Mouse (Mus musculus) T-helper 1 cell (primary cell): ENCODE data around the gene Nfic.

Experiments used
- in situ Hi-C: fragments of 300-600 bp; cut with MboI, MseI; formaldehyde crosslinking; loops from one replicate; pipeline ENCODE4 v1.15.1; 2025; ENCODE audit warnings: high pct_unique_total_duplicates

The Nfic gene

DNA sequence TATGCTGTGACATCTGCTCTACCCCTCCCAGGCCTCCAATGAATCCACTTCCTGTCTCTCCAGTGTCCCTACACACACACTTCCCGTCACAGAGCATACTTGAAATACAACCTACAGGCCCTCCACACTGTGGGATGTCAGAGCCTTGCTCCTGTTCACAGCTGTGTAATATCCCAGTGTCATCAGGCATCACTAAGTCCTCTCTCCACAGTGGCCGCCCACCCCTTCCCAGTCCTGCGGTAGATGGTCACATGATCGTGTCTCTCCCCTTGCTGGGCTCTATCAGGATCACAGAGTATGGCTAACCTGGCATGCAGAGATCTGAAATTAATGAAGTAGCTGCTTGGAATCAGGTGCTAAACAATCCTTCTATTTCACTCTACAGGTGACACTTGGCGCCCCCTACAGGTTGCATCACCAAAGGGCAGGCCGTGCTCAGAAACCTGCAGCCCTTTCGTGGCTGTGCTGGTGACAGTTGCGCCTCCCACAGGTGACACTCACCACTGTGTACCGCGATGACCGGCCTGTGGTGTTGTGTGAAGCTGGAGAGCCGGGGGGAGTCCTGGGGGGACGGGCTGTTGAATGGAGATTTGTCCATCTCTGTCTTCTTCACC, 49.7 kb downstream of the Nfic start:
- in situ Hi-C loops: no loop called here

DNA sequence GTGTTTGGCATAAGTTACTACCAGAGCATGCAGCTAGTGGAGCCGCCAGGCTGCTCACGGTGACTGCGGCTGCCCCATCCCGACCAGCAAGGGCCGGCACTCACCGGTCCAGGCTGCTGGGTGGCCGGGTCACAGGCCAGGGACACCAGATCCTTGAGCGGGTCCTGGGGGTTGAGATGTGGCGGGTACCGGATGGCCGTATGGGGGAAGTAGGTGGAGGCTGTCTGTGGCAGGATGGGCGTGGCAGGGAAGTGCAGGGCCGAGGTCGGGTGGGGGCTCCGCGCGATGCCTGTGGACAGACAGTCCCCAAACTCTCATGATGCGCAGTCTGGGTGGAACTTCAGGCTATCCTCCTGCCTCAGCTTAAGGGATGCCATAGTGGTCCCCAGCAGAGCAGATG, 50.7 kb downstream of the Nfic start:
- in situ Hi-C loops: no loop called here

DNA sequence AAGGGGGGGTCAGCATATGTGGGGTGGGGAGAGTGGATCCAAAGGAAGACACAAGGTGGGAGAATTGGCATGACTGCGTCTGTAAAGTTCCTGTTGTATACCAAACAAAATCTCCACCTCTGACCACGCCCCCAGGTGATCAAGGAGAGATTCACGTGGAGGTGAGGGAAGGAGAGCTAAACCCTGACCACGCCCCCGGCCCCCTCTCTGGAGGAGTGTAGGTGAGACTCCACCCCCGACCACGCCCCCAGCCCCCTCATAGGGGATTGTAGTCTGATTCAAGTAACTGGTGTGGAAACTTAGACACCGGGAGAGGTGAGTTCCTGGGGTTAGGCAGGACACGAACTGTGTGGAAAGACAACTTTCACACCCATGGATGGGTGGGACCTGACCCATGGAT, 51.4 kb downstream of the Nfic start:
- in situ Hi-C loops: no loop called here

DNA sequence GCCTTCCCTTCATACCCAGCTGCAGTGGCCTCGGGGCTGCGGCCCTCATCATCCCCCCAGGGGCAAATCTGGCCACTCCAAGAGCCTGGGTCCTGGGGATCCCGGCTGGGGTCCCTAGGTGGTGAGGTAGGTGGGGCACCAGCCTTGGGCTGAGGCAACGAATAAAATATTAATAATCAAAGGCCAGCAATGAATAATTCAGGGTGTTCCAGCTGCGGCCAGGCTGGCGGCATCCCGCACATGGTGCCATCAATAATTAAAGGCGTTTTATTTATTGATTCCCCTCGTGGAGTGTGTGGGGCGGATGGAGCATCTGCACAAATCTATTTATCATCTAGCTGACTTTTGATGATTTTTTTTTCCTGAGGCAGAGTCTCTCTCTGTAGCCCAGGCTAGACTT, 51.9 kb downstream of the Nfic start:
- in situ Hi-C loops: no loop called here

DNA sequence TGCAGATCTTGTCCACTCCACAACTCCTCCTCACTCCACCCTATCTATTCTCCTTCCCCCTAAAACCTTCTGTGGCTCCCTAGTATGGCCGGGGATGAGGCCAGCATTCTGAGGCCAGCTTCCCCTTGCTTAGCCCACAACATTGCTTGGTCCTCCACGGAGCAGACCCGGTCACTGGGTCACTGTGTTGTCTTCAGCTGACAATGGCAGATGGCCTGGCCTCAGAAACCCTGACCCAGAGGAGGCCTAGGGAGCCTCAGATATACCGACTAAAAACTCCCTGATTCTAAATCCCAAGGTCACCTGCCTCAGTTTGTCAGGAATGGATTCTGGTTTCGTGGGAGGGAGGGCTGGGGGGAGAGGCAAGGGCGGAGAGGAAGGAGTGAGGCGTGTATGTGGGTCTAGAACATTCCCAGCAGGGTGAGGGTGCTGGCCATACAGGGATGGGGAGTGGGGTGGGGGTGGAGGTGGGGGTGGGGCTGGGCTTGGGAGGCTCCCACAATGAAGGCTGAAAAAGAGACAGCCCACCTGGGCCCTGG, 53.1 kb downstream of the Nfic start:
- in situ Hi-C loops: no loop called here

DNA sequence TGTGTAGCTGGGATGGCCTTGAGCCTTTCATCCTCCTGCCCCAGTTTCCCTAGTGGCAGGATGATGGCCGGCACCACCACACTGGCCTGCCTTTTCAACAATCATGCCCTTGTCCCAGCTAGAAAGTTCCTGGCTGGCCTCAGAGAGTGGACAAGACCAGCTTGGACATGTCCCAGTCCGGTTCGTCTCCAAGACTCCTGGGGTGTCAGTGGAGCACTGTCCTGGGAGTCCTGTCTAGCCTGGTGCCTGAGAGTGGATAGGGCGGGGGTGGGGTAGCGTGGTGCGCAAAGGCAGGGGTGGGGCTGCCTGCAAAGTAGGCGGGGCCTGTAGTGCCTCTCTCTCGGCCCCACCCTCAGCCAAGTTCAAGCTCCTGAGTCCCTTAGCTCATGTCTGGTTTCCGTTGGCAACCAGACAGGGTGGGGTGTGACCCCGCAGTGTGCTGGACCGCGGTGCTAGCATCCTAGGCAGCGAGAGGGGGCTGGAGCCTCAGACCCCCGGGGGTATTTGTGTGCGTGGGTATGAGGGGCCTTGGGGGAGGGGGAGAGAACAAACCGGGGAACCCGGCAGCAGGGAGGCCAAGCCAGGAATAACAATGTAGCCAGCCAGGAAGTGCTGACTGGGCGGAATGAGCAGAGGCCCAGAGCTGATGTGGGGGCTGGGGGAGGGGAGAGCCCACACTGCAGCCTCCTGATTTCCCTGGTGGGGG, 53.8 kb downstream of the Nfic start:
- in situ Hi-C loops: no loop called here

DNA sequence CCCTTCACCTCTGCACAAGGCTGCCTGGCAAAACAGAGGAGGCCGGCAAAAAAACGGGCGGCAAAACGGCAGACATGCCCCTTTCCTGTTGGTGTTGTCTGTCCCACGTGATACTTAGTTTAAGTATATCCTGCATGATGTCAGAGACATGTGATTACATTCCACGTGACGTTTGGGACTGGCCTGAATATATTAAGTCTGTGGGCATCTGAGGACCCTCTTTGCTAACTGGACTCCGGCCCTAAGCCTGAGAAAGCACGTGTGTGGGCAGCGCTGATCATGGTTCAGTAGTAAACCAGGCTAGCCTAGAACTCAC, 54.3 kb downstream of the Nfic start:
- in situ Hi-C loops: no loop called here

DNA sequence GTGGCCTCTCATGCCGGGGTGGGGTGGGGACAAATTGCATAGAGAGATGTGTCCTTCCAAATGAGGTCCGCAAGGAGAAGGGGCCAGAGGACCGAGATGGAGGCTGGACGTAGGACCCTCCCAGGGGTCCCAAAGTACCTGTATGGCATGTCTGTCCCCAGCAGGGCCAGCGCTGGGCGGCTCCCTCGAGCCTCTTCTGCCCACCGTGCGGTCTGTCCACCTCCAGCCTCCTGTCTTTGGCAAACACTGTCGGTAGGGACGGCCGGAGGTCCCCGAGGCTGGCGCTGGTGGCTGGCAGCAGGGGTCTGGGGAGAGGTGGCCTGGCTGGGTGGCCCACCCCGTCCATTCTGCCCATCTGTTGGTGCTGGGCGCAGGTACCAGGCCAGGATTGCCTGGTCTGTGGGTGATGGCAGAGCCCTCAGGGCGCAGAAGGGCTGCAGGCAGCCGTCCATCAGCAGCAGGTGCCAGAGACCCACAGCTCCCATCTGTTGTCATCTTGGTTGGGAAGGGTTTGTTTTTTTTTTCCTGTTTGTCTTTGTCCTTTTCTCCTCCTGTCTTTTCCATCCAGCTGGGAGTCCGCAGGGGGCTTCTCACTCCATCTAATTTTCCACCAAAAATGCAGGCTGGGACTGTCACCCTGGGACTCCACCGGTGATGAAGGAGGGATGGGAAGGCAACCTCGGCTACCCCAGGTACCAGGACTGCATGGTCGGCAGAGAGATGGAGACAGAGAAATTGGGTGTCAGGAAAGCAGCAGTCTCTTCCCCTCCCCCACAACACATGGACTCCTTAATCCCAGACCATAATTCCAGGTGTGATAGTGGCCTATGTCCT, 54.8 kb downstream of the Nfic start:
- in situ Hi-C loops: no loop called here

DNA sequence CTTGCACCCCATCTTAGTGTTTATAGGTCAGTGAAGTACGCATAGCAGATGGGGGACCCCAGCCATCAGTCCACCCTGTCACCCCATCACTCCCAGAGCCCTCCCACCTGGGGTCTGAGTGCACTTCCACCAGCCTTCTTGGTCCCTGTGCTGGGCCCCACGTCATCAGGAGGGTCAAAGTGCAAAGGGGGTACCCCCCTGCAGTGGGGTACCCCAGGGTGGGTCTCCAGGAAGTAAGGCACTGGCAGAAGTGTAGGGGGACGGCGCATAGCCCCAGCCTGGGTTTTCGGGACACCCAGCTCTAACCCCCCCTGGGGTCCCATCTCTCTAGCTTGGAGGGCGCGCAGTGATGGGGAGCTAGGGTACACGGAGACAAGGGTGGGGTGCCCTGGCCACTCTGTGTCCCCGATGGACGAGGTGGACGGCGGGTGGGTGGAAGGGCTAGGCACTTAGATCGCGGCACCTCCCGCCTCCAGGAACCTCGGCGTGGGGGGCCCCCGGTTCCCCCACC, 55.6 kb downstream of the Nfic start:
- in situ Hi-C loops: loop anchor here (10.0 kb wide), 1 partner anchor 55 kb away; the partner anchor contains the start of gene Nfic

DNA sequence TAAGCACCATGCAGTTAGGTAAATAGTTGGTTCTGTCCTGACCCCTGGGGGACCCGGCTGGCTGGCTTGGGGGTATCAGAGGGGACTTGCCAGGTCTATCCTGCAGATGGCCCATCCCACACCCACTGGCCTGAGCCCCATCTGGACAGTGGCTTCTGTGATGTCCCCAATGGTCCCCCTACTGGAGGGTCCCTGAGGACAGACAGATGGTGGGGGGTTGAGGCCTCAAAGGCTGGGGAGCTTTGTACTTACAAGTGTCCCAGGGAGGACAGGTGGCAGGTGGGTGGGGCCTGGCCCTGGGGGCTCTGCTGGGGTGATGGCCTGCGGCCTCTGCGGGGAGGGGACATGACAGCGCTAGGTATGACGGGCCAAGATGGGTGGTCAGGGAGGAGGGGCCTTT, 56.1 kb downstream of the Nfic start:
- in situ Hi-C loops: loop anchor here (10.0 kb wide), 1 partner anchor 56 kb away; the partner anchor contains the start of gene Nfic

DNA sequence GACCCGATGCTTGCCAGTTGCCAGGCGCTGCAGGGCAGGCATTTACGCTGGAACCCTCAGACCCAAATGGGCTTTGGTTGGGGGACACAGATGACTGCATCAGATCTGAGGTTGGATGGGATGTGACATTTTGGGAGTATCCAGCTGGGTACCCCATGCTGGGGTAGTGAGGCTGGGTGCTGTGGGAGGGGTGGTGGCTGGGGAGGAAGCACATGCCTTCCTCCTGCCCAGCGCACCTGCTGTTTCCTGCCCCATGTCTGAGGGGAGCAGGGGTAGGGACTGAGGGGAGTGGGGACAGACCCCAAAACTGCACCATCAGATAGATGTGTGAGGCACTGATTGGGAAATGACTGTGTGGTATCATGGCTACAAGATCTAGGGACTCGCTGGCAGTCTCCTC, 58.7 kb downstream of the Nfic start:
- in situ Hi-C loops: loop anchor here (10.0 kb wide), 1 partner anchor 58 kb away; the partner anchor contains the start of gene Nfic

DNA sequence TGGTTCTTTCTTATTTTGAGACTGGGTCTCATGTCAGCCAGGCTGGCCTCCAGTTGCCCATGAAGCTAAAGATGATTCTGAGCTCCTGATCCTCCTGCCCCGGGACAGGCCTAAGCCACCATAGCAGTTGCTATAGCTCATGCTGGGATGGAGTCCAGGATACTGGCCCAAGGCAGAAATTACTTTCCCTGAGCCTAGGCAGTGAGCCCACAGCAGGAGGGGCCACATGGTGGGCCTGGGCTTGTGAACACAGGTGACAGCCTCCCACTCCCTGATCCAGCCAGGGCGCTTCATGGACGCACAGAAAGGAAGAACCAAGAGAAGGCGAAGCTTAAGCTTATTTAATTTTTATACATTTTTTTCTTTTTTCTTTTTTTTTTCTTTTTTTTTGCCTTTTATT, 59.6 kb downstream of the Nfic start:
- in situ Hi-C loops: loop anchor here (10.0 kb wide), 1 partner anchor 59 kb away; the partner anchor contains the start of gene Nfic

DNA sequence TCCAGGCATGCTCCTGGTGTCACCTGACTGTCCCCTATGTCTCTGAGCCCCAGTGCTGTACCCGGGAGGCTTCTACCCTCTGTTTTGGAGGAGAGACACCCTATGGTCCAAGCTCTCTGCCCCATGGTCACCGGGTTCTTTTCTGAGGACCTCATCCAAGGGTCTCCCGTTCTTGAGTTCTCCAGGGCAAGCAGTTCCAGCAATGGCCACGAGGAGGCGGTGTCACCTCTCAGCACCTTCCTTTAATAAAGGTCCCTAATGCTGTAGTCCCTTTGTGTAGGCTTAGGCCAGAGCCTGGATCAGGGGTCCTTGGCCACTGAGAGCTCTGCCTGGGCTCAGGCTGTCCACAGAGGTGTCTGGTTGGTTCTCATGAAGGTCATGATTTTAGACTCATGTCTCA, 60.3 kb downstream of the Nfic start:
- in situ Hi-C loops: loop anchor here (10.0 kb wide), 1 partner anchor 60 kb away; the partner anchor contains the start of gene Nfic

DNA sequence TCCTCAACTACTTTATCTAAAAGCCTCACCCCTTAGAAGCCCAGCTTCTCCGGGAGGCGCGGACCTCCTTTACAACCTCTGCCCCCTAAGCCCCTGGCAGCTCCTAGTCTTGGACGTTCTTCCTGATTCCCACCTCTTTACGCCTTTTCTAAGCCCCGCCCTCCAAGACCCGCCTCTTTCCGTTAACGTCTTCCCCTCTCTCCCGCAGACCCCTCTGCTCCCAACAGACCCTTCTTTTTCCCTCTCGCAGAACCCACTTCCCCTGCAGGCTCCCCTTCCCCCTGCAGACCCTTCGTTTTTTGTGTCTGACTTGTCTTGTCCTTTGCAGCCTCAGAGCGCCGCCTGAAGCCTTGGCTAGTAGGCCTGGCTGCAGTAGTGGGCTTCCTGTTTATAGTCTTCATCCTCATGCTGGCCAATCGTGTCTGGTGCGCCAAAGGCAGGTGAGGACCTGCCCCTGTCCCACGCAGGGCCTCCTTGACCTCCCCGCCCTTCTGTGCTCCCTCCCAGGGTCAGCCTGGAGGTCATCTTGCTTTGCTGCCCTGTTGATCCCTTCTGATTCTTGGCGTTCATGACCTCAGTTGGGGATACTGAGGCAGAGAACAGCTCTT, 61.9 kb downstream of the Nfic start:
- in situ Hi-C loops: loop anchor here (5.0 to 10.0 kb wide), 2 partner anchors 61 to 139 kb away; partner anchors contain the start of gene Nfic

DNA sequence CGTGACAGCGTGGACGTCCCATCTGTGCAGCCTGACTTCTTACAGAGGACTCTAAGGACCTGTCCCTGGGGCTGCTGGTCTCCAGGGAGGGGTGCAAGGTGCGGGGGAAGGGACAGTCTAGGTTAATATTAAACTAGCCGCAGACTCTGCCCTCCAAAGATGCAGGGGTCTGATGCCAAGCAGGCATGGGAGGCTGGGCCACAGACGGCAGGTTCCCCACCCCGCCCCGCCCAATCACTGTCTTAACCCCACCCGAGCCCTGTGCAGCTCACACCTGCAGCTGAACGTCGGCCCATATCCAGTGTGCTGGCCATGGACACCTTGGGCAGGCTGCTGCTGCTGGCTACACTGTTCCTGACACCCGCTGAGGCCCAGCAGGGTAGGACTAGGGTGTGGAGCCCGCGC, 62.7 kb downstream of the Nfic start, which contains the start of gene Smim24:
Smim24 (plus strand) TSS at position 271 of the 405 bp plus-strand sequence.
- in situ Hi-C loops: loop anchor here (5.0 to 10.0 kb wide), 2 partner anchors 62 to 140 kb away; partner anchors contain the start of gene Nfic

DNA sequence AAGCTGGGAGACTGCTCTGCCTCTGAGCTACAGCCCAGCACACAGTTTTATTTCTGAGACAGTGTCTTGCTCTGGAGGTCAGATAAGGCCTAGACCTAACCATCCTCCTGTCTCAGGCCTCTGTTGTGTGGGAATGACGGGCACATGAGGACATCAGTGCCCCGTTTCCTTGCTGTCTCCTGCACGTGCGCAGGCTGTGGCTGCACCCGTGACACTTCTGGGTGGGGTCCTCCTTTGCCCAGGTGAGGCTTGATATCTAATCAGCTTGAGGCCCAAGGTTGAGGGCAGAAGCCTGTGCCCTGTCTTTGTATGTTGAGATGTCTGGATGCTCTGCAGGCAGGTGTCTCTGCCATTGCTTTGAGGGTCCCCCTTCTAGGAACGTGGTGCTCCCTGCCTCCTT, 63.2 kb downstream of the Nfic start:
- in situ Hi-C loops: loop anchor here (5.0 to 10.0 kb wide), 2 partner anchors 63 to 140 kb away; partner anchors contain the start of gene Nfic

DNA sequence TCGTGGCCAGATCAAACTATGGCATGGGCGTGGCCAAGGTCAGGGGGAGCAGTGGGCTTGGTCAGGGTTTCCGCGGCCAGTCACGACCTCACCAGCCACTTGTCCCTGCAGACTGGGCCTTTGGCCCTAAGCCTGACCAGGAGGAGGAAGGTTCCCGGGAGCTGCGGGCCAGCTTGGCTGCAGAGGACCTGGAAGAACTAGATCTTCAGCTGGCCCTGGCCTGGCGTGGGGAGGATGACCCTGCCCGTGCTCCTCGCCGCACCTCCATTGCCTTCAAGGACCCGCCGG, 64.8 kb downstream of the Nfic start:
- in situ Hi-C loops: loop anchor here (5.0 to 10.0 kb wide), 2 partner anchors 64 to 142 kb away; partner anchors contain the start of gene Nfic

DNA sequence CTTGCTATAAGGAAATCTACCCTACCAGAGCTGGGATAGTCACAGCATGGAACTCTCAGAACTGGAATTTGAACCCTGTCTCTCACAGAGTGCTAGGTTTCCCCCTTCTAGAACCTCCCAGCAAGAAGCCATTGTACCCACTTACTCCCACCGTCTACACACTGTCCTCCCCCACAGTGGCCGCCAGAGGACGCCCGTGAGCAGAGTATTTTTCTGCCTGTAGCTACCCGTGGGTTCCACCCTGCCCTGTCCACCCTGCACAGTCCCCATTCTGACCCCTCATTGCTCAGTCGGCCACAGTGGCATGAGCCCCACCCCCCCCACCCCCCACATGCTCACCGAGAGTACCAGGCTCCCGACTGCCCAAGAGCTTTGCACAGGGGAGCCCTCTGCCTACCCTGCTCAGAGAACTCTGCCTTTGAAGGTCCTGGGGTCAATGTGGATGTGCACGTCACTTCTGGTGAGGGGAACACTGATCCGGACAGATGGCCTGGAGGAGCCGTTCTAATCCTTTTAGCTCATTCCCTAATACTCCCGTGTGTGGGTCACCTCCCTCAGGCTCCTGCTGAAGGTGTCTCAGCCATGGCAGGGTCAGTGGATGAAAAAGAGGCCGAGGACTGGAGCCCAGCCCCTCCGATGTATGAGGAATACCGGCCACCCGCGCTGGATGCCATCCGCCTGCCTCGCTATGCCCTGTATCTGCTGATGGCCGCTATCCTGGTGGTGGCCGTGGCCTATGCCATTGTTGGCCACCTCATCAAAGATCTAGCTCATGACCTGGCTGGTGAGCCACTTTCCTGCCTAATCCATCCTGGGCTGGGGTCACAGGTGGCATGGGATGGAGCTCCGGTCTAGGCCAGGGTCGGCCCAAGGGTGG, 65.4 kb downstream of the Nfic start:
- in situ Hi-C loops: loop anchor here (5.0 to 10.0 kb wide), 2 partner anchors 65 to 142 kb away; partner anchors contain the start of gene Nfic

DNA sequence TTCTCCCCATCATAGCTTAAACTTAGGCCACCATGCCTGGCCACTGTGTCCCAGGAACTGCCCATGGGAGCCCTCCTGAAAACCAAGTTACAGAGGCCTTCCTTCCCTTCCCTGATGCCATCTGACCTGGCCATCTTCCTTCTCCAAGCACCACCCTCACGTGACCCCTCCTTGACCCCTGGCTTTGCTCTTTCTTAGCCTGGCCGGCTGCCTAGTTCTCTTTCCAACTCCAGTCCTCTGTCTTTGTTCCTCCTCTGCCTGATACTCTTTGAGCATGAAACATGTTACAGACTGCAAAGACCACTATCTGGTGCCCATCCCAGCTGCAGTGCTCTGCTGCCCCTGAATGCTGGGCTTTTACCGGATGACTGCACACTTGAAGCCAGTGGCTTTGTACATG, 66.1 kb downstream of the Nfic start:
- in situ Hi-C loops: no loop called here

DNA sequence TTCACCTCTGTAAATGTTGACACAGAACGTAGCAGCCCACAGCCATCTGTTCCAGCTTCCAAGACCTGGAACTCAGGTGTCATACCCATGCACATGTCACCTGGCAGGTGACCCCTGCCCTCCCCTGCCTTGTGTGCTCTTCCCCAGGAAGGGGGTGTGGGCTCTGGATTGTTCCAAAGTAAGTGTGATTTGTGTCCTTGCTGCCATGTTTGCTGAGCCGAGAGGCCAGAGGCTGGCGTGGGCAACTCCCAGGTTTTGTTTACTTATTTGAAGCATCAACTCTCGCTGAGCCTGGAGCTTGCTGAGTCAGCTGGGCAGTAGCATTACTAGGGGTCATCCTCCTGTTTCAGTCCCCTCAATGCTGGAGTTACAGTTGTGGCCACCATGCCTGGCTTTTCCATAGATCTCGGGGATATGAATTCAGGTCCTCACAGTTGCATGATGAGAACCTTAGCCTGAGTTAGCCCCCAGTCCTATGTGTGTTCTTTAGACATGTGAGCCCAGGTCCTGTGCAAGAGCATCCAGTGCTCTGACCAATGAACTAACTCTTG, 66.9 kb downstream of the Nfic start, which contains the start of gene Gm48552:
Gm48552 (plus strand) TSS at position 501 of the 551 bp plus-strand sequence.
- in situ Hi-C loops: no loop called here
